Mouse (Mus musculus) forebrain, embryonic 15.5 days (tissue): ENCODE measurements around the gene Pld5. TPM values are rescaled to one million over a fixed set of nuclear protein-coding genes. Genes with fewer than 3 reads are reported as not detected.
A peak's percentile ranks its signal among the peaks of the same experiment; 100 is the strongest.

Experiments used
- ATAC-seq: fragments of 200-750 bp; cut with Nextera tagmentation; replicated peaks from 2 replicates; pipeline ENCODE4 v1.8.0; 2017; ENCODE audit warnings: mild to moderate bottlenecking, moderate TSS enrichment, moderate library complexity
- H3K27ac ChIP-seq: fragments of 300-500 bp; sonication (generic); replicated peaks from 2 replicates; pipeline ENCODE4 v1.5.1; 2015; ENCODE audit warnings: mild to moderate bottlenecking, inconsistent platforms
- H3K27me3 ChIP-seq: fragments of 300-500 bp; sonication (generic); 2 replicates; pipeline ENCODE4 v1.6.1; 2015; ENCODE audit warnings: inconsistent platforms
- H3K36me3 ChIP-seq: fragments of 300-500 bp; sonication (generic); 2 replicates; pipeline ENCODE4 v1.6.1; 2015; ENCODE audit warnings: mild to moderate bottlenecking, inconsistent platforms
- H3K4me1 ChIP-seq: fragments of 300-500 bp; sonication (generic); 2 replicates; pipeline ENCODE4 v1.6.1; 2015; ENCODE audit warnings: inconsistent platforms
- H3K4me2 ChIP-seq: fragments of 300-500 bp; sonication (generic); replicated peaks from 2 replicates; pipeline ENCODE4 v1.6.1; 2015; ENCODE audit warnings: mild to moderate bottlenecking, inconsistent platforms
- H3K4me3 ChIP-seq: fragments of 300-500 bp; sonication (generic); 2 replicates; pipeline ENCODE4 v1.5.1; 2015; ENCODE audit warnings: mild to moderate bottlenecking, inconsistent platforms
- H3K9ac ChIP-seq: fragments of 300-500 bp; sonication (generic); replicated peaks from 2 replicates; pipeline ENCODE4 v1.6.1; 2015; ENCODE audit warnings: mild to moderate bottlenecking, inconsistent platforms
- H3K9me3 ChIP-seq: fragments of 300-500 bp; sonication (generic); 2 replicates; pipeline ENCODE4 v1.6.1; 2016; ENCODE audit warnings: inconsistent platforms
- WGBS: fragments of 180-500 bp; shearing (Covaris S2); methylation state at CpG from one replicate; pipeline ENCODE4 v1.1.7; 2015; ENCODE audit warnings: mixed read lengths; 5-methylcytosine and 5-hydroxymethylcytosine counted together
- polyA plus RNA-seq: library from polyadenylated mRNA; unstranded; fragments of >200 nt; fragmentation: Nextera tagmentation; extraction: Ambion mirVana; gene quantifications from 2 replicates; pipeline ENCODE4 v1.2.1, GENCODE M21; 2015

Pld5 gene
- polyA plus RNA-seq, 1 experiment from 2014 or later = 1.2 TPM

DNA sequence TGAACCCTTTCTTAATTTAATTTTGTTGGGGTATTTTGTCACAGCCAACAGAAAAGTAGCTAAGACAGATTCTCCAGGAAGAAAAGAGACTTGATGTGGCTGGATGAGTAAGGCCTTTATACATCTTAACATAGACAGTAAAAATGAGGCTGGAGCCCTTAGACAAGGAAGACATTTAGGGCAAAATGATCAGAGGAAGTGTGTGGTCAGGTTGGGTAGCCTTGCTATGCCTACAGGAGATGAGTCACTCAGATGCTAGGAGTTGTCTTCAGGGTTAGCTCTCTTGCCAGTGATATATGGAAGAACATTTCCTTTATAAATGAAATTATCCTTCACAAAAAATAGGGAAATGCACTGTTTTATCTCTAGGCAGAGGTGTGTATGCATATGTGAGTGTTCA lies 198.3 kb downstream of the Pld5 start:
- no peak overlapping the region for H3K9ac ChIP-seq
- H3K27ac ChIP-seq = no peak overlapping the region
- no peaks in the 10 kb centered on the region for H3K27me3 ChIP-seq
- H3K4me1 ChIP-seq = peaks cover 16% of the 10 kb centered on the region
- H3K4me3 ChIP-seq = no peak overlapping the region
- ATAC-seq = no peak
- H3K4me2 ChIP-seq = no peak overlapping the region
- no peaks in the 10 kb centered on the region for H3K36me3 ChIP-seq
- no peaks in the 10 kb centered on the region for H3K9me3 ChIP-seq

DNA sequence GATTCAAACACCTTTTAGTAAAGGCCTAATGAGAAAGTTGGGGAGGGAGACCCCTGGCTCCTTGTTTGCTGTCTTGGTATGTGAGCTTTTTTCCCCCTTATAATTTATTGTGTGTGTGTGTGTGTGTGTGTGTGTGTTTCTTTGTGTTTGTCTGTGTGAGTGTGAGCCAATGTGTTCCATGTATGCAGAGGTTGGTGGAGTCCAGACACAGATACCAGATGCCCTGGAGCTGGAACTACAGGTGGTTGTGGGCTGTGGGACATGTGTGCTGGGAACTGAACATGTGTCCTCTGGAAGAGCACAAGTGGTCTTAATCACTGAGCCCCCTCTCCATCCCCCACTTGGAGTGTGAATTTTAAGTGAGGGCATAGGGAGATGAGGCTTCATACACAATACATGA lies 199.3 kb downstream of the Pld5 start:
- ATAC-seq = peak; percentile 39
- no peaks in the 10 kb centered on the region for H3K36me3 ChIP-seq
- no peak overlapping the region for H3K27ac ChIP-seq
- no peaks in the 10 kb centered on the region for H3K9me3 ChIP-seq
- no peaks in the 10 kb centered on the region for H3K27me3 ChIP-seq
- no peak overlapping the region for H3K9ac ChIP-seq
- no peak overlapping the region for H3K4me2 ChIP-seq
- H3K4me3 ChIP-seq = no peak overlapping the region
- H3K4me1 ChIP-seq = peaks cover 16% of the 10 kb centered on the region

DNA sequence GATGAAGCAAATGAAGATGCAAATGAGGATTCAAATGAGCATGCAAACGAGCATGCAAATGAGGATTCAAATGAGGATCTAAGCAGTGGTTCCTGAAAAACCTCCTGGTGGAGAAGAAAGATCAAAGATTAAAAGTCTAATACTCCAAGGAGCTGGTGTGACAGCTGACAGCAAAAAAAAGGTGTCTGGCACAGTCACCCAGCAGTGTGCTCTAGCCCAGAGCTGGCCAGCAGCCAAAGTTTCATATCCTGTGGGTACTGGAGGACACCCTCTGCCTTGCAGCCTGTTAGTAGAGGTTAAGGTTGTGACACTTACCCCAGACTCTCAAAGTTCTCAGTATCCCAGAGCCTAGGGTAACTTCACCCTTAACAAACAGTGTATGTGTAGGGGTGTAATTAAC lies 199.7 kb downstream of the Pld5 start:
- no peaks in the 10 kb centered on the region for H3K36me3 ChIP-seq
- H3K9me3 ChIP-seq = no peaks in the 10 kb centered on the region
- 21% methylated on average over 1 of the region's 1 CpGs for WGBS
- no peaks in the 10 kb centered on the region for H3K27me3 ChIP-seq
- H3K4me3 ChIP-seq = no peak overlapping the region
- peak; percentile 91 for ATAC-seq
- peaks cover 16% of the 10 kb centered on the region for H3K4me1 ChIP-seq
- H3K9ac ChIP-seq = no peak overlapping the region
- H3K4me2 ChIP-seq = no peak overlapping the region
- peak overlapping the region; percentile 48; the same call in 1 of the 2 replicates for H3K27ac ChIP-seq

DNA sequence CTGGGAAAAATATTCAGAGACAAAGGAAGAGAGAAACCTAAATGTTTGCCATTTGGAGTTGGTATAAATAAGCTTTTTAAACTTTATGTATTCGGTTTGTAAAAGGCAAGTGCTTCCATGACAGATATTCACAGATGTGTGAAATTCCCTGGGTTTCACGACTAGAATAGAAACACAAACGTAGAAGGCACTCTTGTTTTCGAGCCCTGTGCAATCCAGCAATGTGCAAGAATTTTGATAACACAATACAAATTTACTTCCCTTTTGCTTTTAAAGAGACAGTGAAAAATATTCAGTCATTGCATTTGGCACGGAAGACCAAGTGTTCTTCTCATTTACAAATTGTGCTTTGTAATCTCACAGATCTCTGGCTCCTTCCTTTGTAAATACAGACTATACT lies 200.6 kb downstream of the Pld5 start:
- Histone ChIP-seq H3K27ac (no peak overlapping the region), H3K9me3 (no peaks in the 10 kb centered on the region), H3K4me2 (no peak overlapping the region), H3K9ac (no peak overlapping the region), H3K27me3 (no peaks in the 10 kb centered on the region), H3K4me3 (no peak overlapping the region), H3K36me3 (no peaks in the 10 kb centered on the region), H3K4me1 (peaks cover 16% of the 10 kb centered on the region)
- no peak for ATAC-seq
- 45% methylated on average over 5 of the region's 5 CpGs for WGBS

DNA sequence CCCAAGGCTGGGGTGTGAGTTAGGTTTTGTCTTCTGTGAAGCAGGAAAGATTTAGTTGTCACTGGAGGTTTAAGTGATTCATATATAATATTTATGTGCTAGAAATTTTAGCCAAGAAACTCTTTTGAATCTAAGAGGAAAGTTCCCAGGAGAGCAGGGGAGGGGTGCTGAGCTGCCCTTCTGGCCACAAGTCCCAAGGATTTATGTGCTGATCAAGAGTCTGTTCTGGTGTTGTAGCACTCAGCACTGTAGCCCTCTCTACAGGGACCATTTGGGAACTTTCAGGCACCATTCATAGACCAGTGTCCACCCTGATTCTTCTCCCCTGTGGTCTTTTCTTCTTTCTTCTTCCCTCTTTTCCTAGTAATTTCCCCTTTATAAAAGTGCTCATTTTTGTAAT lies 209.8 kb downstream of the Pld5 start:
- Histone ChIP-seq H3K27ac (no peak overlapping the region), H3K4me1 (no peaks in the 10 kb centered on the region), H3K36me3 (no peaks in the 10 kb centered on the region), H3K27me3 (no peaks in the 10 kb centered on the region), H3K4me2 (no peak overlapping the region), H3K9ac (no peak overlapping the region), H3K4me3 (no peak overlapping the region), H3K9me3 (no peaks in the 10 kb centered on the region)
- no peak for ATAC-seq

DNA sequence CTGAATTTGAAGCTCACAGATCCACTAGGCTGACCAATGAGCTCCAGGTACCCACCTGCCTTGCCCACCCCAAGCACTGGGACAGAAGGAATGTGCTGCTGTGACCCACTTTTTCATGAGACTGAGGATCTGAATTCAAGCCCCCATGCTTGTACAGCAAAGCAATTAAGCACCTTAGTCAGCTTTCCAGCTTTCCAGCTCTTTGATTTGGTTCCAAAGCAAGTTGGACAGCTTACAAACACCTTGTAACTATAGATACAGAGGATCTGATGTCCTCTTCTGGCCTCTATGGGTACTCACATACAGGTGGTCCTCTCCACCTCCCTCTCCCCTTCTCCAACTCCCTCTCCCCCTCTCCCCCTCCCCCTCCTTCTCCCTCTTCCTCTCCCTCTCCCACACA lies 210.6 kb downstream of the Pld5 start:
- Histone ChIP-seq H3K36me3 (no peaks in the 10 kb centered on the region), H3K9ac (no peak overlapping the region), H3K4me1 (no peaks in the 10 kb centered on the region), H3K9me3 (no peaks in the 10 kb centered on the region), H3K4me2 (no peak overlapping the region), H3K27ac (no peak overlapping the region), H3K4me3 (no peak overlapping the region), H3K27me3 (no peaks in the 10 kb centered on the region)
- no peak for ATAC-seq

DNA sequence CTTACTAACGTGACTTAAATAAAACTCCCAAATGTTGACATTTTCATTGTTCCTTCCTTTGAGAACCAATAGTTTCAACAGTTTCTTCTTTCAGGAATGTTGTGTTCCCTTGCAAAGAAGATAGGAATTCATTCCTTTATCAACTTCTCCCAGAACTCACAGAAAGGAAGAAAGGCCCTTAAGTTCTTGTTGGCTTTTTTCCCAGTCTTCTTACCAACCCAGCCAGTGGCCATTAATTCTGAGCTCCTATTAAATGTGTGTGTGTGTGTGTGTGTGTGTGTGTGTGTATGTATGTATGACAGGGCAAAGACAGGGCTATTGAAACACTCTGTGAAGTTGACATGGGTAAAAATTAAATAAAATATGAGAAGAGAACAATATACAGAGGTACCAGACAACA lies 221.5 kb downstream of the Pld5 start:
- WGBS = 25% methylated on average over 1 of the region's 1 CpGs
- H3K36me3 ChIP-seq = no peaks in the 10 kb centered on the region
- ATAC-seq = no peak
- H3K9me3 ChIP-seq = no peaks in the 10 kb centered on the region
- no peaks in the 10 kb centered on the region for H3K4me1 ChIP-seq
- no peak overlapping the region for H3K4me2 ChIP-seq
- no peak overlapping the region for H3K27ac ChIP-seq
- H3K4me3 ChIP-seq = no peak overlapping the region
- H3K9ac ChIP-seq = no peak overlapping the region
- no peaks in the 10 kb centered on the region for H3K27me3 ChIP-seq

DNA sequence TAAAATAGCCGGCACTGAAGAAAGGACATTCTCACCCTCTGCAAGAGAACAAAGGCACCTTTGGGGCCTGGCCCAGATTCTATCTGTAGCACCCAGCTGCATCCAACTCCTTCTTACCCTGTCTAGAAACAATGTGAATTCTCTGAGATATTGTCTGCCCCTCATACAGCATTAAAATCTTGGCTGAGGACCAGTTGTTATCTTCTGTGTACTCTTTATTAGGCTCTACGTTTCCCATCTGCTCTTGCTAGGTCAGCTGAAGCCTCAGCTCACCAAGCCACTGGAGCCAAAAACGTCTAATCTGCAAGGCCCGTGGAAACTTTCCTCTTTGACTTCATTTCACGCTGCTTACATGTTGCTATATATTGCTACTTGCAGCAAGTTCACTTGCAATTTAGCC lies 228.1 kb downstream of the Pld5 start:
- no peak overlapping the region for H3K4me3 ChIP-seq
- WGBS = 79% methylated on average over 5 of the region's 5 CpGs
- H3K4me2 ChIP-seq = no peak overlapping the region
- no peak overlapping the region for H3K9ac ChIP-seq
- no peaks in the 10 kb centered on the region for H3K4me1 ChIP-seq
- no peak overlapping the region for H3K27ac ChIP-seq
- no peaks in the 10 kb centered on the region for H3K9me3 ChIP-seq
- ATAC-seq = no peak
- H3K36me3 ChIP-seq = no peaks in the 10 kb centered on the region
- no peaks in the 10 kb centered on the region for H3K27me3 ChIP-seq

DNA sequence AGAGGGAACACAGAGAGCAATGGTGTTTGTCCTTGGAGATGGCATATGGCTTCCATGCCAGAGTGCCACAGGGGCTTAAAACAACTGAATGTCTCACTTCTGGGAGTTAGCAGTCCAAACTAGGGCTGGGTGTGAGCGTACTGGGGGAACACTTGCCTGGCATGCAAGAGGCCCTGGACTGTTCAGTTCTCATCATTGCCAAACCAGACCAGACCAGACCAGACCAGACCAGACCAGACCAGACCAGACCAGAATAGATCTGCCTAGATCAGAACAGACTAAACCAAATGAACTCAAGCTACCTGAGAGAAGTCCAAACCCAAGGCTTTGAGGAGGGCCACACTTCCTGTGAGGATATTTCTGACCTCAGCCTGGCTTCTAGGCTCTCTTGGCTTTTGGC lies 228.7 kb downstream of the Pld5 start:
- H3K27ac ChIP-seq = no peak overlapping the region
- no peak overlapping the region for H3K4me2 ChIP-seq
- H3K4me3 ChIP-seq = no peak overlapping the region
- H3K27me3 ChIP-seq = no peaks in the 10 kb centered on the region
- no peaks in the 10 kb centered on the region for H3K36me3 ChIP-seq
- no peak for ATAC-seq
- no peaks in the 10 kb centered on the region for H3K4me1 ChIP-seq
- 80% methylated on average over 1 of the region's 1 CpGs for WGBS
- no peaks in the 10 kb centered on the region for H3K9me3 ChIP-seq
- H3K9ac ChIP-seq = no peak overlapping the region

DNA sequence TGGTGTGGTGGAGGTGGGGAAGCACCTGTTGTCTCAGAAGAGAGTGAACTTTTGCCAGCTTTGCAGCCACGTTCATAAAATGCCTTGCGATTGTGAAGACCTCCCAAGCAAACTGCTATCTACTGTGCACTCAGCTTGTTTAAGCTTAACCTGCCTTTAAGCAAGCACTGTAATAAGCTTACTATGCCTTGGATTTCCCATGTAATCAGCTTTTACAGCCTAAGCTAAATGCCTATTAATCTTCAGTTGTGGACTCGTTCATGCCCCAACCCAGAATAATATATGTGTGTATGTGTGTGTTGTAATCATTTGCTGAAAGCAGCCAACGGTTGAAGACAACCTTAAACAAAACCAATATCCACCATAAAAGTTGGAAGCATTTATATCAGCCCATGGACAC lies 232.1 kb downstream of the Pld5 start:
- Histone ChIP-seq H3K36me3 (no peaks in the 10 kb centered on the region), H3K4me3 (no peak overlapping the region), H3K9me3 (no peaks in the 10 kb centered on the region), H3K4me2 (no peak overlapping the region), H3K9ac (no peak overlapping the region), H3K27me3 (no peaks in the 10 kb centered on the region), H3K4me1 (no peaks in the 10 kb centered on the region), H3K27ac (no peak overlapping the region)
- no peak for ATAC-seq
- WGBS = 87% methylated on average over 4 of the region's 4 CpGs

DNA sequence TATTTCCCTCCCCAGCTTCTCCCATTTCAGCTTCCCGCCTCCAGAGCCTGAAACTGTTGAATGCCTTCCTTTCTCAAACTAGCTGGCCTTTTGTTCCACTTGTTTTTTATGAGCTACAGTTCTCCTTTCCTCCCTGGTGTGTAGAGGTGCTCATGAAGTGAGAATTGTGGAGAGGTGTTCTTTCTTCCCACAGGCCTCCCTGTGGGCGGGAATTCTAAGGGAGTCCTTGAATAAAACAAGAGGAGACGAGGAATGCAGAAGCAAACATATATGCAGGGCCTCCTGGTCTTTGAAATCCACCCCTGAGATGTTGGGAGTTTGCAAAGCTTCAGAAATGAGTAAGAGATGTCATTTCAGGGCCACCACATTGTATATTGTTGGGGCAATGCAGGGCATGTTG lies 235.2 kb downstream of the Pld5 start:
- Histone ChIP-seq H3K27me3 (no peaks in the 10 kb centered on the region), H3K4me3 (no peak overlapping the region), H3K9me3 (no peaks in the 10 kb centered on the region), H3K27ac (no peak overlapping the region), H3K4me2 (no peak overlapping the region), H3K4me1 (no peaks in the 10 kb centered on the region), H3K36me3 (no peaks in the 10 kb centered on the region), H3K9ac (no peak overlapping the region)
- WGBS = 32% methylated on average over 3 of the region's 3 CpGs
- no peak for ATAC-seq

DNA sequence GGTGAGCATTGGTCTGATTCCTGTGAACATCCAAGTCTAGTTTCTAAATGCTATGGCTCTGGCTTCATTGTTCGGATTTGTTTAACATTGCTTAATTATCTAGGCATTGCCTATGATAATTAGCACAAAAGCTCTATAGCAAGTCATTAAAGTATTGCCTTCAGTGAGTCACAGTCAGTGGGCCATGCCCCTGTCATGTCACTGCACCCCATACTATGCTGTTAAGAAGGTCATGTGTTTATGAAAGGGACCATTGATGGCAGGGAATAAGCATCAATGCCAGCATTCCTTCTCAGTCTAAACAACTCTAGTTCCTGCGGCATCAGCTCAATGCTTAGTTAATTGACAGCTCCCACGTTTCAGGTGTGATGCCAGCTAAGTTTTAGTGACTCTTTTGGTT lies 239.1 kb downstream of the Pld5 start:
- Histone ChIP-seq H3K27me3 (no peaks in the 10 kb centered on the region), H3K4me3 (no peak overlapping the region), H3K36me3 (no peaks in the 10 kb centered on the region), H3K4me1 (no peaks in the 10 kb centered on the region), H3K4me2 (no peak overlapping the region), H3K9me3 (no peaks in the 10 kb centered on the region), H3K9ac (no peak overlapping the region), H3K27ac (no peak overlapping the region)
- WGBS = 16% methylated on average over 3 of the region's 3 CpGs
- no peak for ATAC-seq

DNA sequence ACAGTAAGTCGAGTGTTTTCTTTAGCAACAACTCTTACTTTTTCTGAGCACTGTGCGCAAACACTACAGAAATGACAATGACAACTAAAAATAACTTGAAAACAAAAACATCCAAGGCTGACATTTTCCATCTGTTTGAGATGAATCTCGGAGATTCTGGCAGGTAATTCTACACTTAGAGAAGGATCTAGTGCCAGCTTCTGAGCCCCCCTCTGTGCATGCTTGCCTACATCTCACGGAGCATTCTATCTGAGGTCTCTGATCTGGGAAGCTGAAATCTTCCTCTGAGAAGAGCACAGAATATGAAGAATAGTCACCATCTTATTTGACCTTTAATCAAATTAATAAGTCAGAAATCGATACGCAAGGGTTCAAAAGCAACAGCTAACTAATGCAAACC lies 240.4 kb downstream of the Pld5 start:
- Histone ChIP-seq H3K9ac (no peak overlapping the region), H3K4me1 (no peaks in the 10 kb centered on the region), H3K9me3 (no peaks in the 10 kb centered on the region), H3K36me3 (no peaks in the 10 kb centered on the region), H3K4me3 (no peak overlapping the region), H3K4me2 (no peak overlapping the region), H3K27me3 (no peaks in the 10 kb centered on the region), H3K27ac (no peak overlapping the region)
- 92% methylated on average over 6 of the region's 6 CpGs for WGBS
- no peak for ATAC-seq

DNA sequence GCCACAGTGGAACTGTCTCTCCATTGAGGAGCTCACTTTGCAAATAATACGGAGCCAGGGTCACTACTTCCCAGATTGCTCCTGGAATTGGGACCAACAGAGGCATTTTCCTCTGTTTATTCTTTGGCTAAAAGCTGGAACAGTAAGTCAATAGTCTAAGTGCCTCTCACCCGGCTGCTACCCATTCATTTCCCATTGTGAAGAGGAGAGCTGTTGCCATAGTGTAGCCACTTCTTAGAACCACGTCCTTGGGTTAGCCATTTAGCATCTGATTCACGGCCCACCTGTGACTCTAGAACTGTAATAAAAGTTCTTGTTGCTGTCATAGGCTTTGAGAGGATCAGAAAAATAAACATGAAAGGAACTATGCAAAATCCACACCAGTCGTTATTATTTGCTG lies 241.4 kb downstream of the Pld5 start:
- Histone ChIP-seq H3K9me3 (no peaks in the 10 kb centered on the region), H3K4me3 (no peak overlapping the region), H3K4me2 (no peak overlapping the region), H3K36me3 (no peaks in the 10 kb centered on the region), H3K4me1 (no peaks in the 10 kb centered on the region), H3K27me3 (no peaks in the 10 kb centered on the region), H3K27ac (no peak overlapping the region), H3K9ac (no peak overlapping the region)
- no peak for ATAC-seq
- 77% methylated on average over 5 of the region's 5 CpGs for WGBS
